Mouse (Mus musculus) left cerebral cortex, adult 9 months (tissue): ENCODE data around the gene Pafah1b3.

Experiments
- DNase-seq, 2 experiments: peaks; one replicate each; pipeline ENCODE4 v3.0.0; 2022; ENCODE audit warnings: low spot score in 2 of 2

Gene Pafah1b3

DNA sequence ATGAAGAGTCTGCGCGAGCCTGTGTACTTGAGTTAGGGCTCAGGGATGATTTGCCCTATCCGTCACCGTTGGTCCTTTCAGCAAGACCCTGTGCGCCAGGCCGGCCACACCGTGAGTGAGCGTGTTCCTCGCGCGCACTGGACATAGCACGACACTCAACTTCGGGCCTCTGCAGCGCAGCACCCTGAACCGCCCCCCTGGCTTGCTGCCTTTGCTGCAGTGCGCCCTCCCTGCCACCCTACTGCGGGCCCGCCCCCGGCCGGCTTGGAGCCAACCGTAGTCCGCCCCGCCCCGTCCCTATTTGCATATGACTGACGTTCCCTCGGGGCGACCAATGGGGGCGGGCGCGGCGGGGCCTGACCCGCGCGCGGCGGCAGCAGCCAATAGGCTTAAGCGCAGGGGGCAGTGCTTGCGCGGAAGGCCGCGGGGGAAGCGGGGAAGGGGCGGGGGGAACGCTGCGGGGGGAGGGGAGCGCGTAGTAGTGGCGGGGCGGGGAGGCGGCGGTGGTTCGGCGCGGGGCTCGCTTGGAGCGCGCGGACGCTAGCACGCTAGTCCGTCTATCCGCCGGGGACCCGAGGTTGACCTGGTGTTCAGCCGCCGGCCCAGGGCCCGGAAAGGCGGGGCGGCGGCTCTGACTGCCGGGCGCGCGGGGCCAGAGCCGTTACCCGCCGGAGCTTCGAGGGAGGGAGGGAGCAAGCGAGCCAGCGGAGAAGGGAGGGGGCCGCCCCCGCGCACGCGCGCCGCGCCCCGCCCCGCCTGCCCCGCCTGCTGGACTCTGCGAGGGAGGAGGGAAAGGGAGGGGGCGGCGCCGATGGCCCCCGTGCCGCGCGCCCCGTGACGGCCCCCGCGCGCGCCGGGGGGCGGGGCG lies 15.8 kb downstream of the Pafah1b3 start:
- DNase-seq: peak; percentile 93 to 96

- no peak for DNase-seq
These were observed 16.5 kb downstream of the Pafah1b3 start for GRCm38 (mm10) chr7:25281166-25281733.

DNA sequence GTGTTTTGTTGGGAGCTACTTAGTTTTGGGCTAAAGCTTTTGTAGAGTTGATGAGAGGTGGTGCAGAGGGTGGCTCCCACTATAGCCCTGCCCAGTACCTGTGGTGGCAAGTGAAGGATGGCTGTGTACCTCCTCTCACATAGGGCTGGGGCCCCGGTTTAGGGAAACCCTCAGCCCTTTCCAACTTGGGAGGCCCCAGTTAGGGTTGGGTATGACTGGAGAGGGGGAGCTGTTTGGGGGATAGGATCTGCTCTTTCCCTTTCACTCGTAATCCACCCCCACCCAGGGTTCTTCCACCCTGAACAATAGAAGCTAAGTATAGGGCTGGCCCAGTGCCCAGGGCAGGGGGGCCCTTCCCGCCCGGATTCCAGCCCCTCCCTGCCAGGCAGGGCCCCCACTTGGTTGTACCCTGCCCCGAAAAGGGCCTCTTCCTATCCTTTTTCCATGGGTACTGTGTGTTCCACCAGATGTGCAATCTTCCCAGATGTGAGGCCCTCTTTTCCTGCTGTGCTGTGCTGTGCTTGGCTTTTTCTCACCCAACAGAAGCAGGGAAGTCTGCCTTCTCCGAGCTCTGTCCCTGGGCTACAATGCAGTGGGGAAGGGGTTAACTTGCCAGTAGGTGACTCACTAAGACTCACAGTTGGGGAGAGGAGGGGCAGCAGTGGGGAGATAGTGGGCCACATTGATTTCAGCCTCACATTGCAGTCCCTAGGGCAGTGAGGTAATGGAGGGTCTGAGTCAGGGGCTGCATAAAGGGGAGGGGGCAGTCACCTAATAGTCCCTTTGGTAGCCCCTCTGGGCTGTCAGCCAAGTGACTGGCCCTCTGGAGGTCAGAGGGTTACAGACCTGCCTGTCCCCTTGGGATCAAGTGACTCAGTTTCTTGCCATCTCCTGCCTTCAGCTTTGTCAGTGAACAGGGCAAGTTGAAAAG lies 17.7 kb downstream of the Pafah1b3 start:
- peak in 1 of 2 experiments; percentile 59 for DNase-seq

- peak; percentile 86 to 94 for DNase-seq
These were observed 18.5 kb downstream of the Pafah1b3 start for GRCm38 (mm10) chr7:25279076-25279860.

GRCm38 (mm10) chr7:25278341-25279075 lies 19.3 kb downstream of the Pafah1b3 start:
- DNase-seq: peak; percentile 85 to 88

GRCm38 (mm10) chr7:25277998-25278340 lies 19.8 kb downstream of the Pafah1b3 start:
- DNase-seq: no peak

DNA sequence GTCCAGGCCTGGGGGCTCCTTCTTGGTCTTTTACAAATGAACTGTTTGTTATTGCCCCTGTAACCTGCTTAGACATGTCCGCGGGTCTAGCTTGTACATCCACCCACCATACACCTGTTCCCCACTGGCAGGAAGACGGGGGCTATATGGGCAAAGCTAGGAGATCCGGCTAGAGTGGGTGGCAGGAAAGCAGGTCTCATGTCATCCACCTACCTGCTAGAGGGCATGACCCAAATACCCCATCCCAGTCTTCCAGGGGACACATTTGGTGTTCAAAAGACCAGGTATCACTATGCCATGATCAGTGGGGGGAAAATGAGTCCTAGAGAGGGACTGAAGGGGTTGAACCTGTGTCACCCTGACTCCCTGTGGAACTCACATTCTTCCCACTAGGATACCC lies 20.4 kb downstream of the Pafah1b3 start:
- no peak for DNase-seq

DNA sequence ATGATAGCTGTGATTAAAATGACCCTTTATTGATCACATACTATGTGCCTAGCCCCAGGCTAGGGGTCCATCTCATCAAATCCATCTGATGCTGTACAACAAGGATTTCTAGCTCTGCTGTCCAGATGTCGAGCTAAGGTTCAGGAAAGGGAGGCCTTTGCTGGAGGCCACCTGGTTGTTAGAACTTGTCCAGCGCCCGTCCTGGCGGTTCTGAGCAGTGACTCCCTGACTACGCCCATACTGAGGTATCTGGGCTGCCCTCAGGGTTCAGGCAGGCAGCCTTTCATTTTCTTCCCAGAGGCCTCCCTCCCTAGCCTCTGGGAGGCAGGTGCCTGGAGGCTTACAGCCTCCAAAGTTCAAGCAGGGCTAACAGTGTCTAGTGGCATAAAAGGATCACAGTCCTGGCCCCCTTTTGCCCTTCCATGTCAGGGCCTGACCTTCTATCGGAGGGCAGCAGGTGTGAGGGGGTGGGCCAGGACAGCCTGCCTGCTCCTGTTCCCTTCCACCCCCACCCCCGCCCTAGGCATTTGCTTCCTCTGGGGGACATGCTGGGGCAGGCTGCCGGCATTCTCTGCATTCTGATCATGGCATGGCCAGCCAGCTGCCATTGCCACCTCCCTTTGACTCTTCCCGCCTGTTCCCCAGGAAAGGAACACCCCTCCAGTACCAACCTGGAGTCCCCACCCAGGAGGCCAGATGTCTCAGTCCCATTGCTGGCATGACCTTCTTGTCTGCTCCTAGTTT lies 22.1 kb downstream of the Pafah1b3 start:
- no peak for DNase-seq

DNA sequence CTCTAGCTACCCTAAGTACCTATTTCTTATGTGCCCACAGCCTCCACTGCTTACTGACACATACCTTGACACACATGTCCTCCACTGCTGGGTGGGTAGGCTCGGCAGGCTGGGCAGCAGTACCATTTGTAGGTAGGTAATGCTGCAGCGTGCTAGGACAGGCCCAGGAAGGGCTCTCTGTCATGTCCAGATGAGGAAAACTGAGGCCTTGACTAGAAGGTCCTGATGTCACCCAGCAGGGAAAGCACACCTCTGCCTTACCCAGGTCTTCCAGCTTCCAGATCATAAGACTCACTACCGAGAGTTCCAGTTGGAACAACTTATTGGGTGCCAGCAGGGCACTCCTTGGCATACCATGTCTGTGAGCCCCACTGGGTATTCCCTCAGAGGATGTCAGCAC lies 22.8 kb downstream of the Pafah1b3 start:
- no peak for DNase-seq

GRCm38 (mm10) chr7:25274571-25274970 lies 23.2 kb downstream of the Pafah1b3 start:
- DNase-seq: no peak

DNA sequence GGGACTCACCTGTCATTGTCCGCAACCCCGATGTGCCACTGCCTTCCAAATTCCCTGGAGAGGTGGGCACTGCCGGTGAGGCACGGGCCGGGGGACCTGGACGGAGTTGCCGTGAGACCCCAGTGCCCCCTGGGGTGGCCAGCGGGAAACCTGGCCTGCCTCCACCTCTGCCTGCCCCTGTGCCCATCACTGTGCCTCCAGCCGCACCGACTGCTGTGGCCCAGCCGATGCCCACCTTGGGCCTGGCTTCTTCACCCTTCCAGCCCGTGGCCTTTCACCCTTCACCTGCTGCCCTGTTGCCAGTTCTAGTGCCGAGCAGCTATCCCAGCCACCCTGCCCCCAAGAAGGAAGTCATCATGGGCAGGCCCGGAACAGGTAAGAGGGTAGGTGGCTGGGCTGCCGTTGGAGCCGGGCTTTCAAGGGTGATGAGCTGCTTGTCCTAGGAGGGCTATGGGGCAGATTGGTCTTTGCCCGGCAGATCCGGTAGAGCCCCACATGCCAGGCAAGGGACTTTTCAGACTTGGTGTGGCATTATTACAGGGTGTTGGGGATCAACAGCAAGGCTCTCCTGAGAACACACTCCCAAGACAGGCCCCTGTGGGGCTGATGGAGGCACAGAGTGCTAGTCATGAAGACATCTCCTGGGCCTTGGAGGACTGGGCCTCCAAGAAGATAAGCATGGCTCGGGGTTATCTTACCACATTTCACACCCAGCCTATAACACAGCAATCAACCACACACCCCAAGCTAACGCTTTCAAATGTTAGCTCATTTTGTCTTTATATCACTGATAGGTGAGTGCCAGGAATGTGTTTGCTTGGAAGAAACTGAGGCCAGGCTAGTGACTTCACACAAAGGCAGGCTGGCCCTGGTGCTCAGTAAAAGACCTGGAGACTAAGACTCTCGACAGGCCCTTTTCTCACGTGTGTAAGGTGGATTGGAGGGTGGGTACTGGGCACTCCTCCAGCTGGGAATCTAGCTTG lies 24.2 kb downstream of the Pafah1b3 start:
- DNase-seq: no peak

- DNase-seq: no peak
These were observed 25.1 kb downstream of the Pafah1b3 start for GRCm38 (mm10) chr7:25272445-25273258.

DNA sequence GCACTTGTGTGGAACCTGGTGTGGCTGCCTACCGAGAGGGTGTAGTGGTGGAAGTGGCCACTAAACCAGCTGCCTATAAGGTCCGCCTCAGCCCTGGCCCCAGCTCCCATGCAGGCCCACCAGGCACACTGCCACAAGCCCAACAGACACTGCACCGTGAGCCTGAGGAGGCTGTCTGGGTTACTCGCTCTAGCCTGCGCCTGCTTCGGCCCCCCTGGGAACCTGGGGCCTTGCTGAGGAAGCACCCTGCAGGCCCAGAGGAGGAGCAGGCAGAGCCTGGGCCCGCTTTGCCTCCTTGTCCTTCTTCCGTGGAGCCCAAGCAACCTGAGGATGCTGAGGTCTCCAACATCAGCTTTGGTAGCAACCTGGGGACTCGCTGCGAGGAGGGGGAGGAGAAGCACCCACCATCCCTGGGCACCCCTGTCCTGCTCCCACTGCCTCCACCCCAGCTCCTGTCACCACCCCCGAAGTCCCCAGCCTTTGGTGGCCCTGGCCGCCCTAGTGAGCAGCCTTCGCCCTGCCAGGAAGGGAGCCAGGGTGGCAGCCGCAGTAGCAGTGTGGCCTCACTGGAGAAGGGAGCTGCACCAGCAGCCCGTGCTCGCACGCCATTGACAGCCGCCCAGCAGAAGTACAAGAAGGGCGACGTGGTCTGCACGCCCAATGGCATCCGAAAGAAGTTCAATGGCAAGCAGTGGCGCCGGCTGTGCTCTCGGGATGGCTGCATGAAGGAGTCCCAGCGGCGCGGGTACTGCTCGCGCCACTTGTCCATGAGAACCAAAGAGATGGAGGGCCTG lies 25.9 kb downstream of the Pafah1b3 start:
- no peak for DNase-seq

DNA sequence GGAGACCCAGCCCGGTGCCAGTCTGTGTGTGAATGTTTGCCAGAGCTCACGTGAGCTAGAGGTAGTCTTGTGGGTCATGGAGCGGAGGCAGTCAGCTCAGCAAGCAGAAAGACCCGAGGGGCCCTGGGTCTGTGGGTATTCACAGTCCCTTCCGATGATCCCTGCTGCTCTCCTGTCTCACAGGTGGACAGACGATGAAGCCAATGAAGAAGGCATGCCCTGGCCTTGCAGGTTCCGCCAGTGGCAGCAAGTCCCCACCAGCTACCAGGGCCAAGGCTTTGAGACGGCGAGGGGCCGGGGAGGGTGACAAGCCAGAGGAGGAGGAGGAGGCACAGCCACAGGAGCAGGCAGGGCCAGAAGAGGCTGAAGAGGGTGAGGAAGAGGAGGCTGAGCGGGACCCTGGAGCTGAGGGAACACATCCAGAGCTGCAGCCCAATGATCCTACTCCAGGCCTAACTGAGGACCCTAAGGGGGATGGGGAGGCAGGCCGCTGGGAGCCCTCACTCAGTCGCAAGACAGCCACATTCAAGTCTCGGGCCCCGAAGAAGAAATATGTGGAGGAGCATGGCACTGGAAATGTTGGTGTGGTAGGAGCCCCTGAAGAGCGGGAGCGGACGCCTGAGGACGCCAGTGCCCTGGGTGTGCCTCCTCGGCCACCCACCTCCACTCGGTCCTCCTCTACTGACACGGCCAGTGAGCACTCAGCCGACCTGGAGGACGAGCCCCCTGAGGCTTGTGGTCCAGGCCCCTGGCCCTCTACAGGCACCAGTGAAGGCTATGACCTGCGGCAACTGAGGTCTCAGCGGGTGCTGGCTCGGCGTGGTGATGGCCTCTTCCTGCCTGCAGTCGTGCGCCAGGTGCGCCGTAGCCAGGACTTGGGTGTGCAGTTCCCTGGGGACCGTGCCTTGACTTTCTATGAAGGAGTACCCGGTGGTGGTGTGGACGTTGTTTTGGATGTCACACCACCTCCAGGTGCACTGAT lies 26.8 kb downstream of the Pafah1b3 start:
- no peak for DNase-seq

GRCm38 (mm10) chr7:25269545-25270271 lies 28.1 kb downstream of the Pafah1b3 start:
- DNase-seq: no peak
